Mouse (Mus musculus) G1E-ER4 (cell line): ENCODE measurements at regions not wholly inside any gene's neighbourhood (a gene's known extent, or its start where the extent isn't known, plus 50 kb on each side); places are given as distances from the start of the nearest gene placed in this dataset.

Experiments used
- GATA1 ChIP-seq: IDR thresholded peaks from one replicate; pipeline ENCODE4 v1.8.0; 2012; ENCODE audit warnings: low read length, inconsistent platforms

- TF ChIP-seq GATA1, result no peak
Observed at GRCm38 (mm10) chr3:139866329-139866728, 660.8 kb downstream of the Stpg2 start.

- TF ChIP-seq GATA1, result no peak
Observed at GRCm38 (mm10) chr3:139867030-139867429, 661.5 kb downstream of the Stpg2 start.

GRCm38 (mm10) chr3:139867499-139867898 lies 662.0 kb downstream of the Stpg2 start:
- no peak for TF ChIP-seq GATA1

- no peak for TF ChIP-seq GATA1
Observed at GRCm38 (mm10) chr3:139869779-139870178, 664.3 kb downstream of the Stpg2 start.

GRCm38 (mm10) chr3:139885942-139886860 lies 680.7 kb downstream of the Stpg2 start:
- no peak for TF ChIP-seq GATA1

GRCm38 (mm10) chr3:139887265-139887664 lies 681.8 kb downstream of the Stpg2 start:
- no peak for TF ChIP-seq GATA1

GRCm38 (mm10) chr3:139888537-139888936 lies 683.0 kb downstream of the Stpg2 start:
- TF ChIP-seq GATA1, result no peak

- no peak for TF ChIP-seq GATA1
Observed at GRCm38 (mm10) chr3:139890186-139890585, 684.7 kb downstream of the Stpg2 start.

- TF ChIP-seq GATA1, result no peak
Observed at GRCm38 (mm10) chr3:139897894-139898293, 692.4 kb downstream of the Stpg2 start.

- no peak for TF ChIP-seq GATA1
Observed at GRCm38 (mm10) chr3:139899213-139899612, 693.7 kb downstream of the Stpg2 start.

GRCm38 (mm10) chr3:139913639-139914330 lies 708.3 kb downstream of the Stpg2 start:
- TF ChIP-seq GATA1, result no peak

- TF ChIP-seq GATA1, result peak; percentile 10
Observed at GRCm38 (mm10) chr3:139922267-139922666, 716.8 kb downstream of the Stpg2 start.

GRCm38 (mm10) chr3:139933039-139933438 lies 727.5 kb downstream of the Stpg2 start:
- TF ChIP-seq GATA1, result no peak

GRCm38 (mm10) chr3:139946209-139946608 lies 740.7 kb downstream of the Stpg2 start:
- TF ChIP-seq GATA1, result no peak

GRCm38 (mm10) chr3:139947247-139947646 lies 741.8 kb downstream of the Stpg2 start:
- no peak for TF ChIP-seq GATA1

- no peak for TF ChIP-seq GATA1
Observed at GRCm38 (mm10) chr3:139949096-139949495, 743.6 kb downstream of the Stpg2 start.
